Mouse (Mus musculus) cerebellum, adult 8-10 months (tissue): ENCODE data around the gene Plcb1.

Experiments
- DNase-seq: peaks from one replicate; pipeline ENCODE4 v3.0.0; 2022

Plcb1 gene

DNA sequence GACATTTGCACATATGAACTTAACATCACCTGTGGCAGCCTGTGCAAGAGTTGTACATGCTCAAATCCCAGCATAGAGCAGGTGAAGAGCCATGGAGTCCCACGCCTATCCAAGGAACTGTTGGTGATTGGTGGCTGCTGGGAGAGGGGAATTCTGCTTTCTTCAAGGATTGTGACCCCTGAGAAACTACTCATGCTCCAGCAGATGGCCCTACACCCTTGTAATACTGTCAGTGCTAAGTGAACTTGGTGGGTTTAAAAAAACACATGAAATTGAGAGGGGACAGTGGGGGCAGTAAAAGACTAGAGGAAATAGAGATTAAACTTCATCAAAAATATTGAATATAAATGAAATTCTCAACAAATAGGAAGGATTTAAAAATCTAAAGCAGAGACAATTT lies 53.0 kb downstream of the Plcb1 start:
- DNase-seq = no peak

DNA sequence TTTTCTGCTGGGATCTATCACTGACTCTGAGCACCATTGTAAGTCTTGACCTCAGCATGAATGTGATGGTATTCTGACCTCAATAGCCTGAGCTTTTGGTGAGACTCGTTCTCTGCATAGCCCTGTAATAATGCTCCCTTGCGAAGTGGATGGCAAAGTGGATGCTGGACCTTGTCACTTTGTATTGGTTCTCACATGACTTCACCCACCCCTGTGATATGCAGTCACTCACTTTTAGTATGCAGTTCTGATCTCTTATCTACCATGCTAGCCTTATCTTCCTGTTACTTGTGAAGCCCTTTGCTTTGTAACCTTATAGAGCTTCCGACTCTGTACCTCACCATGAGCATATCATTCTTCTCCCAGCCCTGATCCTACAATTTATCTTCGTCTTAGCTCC lies 57.0 kb downstream of the Plcb1 start:
- no peak for DNase-seq

DNA sequence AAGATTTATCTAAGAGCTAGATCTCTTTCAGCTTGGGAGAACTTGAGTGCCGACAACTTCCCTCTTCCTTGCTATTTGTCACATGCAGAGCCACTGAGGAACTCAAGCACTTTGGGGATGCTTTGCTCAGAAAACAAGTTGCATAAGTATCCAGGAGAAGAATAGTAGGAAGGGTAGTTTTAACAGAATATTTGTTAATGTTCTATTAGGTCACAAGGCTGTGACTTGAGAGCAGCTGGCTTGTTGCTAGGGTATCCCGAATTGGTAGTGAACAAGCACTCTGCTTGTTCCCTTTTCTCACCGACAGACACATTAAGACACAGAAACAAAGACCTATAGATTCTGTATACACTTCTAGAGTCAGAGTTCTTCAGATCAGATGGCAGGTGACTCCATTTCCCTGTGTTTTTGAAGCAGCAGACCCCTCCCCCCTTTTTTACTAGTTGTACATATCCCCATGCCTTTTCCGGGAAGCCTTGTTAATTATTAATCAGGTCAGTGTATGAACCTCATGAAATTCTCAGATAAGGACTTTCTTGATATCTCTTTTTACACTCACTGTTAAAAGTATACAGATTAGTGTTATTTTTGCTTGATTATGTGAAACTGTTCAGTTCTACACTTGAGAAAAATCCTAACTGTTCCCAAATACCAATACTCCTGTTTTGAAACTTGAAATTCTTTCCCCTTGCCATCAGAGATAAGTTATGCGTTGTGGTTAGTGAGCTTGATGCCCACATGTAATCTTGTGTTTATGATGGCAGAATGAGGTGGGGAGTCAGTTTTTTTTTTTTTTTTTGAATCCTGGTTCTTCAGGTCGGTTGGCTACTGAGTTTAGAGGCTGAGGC lies 58.7 kb downstream of the Plcb1 start:
- DNase-seq = no peak

DNA sequence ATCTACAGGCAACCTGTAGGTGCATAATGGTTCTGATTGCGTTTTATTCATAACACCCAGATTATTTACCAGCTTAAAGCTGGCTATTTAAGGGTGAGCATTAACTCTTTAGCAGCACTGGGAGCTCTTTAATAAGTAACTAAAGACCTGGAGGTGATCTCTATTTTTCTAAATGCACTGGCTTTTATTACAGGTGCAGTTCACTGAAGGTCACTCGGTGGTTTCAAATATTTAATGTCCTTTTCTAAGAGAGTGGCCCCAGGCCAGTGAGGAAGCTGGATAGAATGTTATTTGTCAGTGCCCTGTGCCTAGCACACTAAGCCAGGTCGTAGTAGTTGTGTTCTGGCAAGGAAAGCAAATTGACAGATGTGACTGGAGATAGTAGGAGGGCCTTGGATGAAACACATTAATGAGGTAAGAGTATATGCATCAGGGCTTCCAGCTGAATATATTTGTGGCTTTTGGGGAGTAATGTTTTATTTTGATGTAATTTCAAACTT lies 59.4 kb downstream of the Plcb1 start:
- no peak for DNase-seq

DNA sequence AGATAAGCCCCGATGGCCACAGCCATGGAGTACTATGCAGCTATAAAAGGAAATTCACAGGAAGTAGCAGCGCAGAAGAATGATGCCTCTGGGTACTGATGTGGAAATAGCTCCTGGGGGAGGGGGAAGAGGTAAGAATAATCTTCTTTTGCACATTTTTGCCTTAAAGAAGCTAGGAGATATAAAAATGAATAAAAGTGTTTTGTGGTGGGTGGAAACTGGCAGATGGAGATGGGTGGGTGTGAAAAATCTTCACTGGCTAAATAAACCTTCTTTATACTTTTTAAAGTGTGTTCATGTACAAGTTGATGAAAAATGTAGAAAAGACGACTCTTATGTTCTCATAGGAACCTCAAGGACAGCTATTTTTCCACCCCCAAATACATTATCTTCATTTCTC lies 60.7 kb downstream of the Plcb1 start:
- no peak for DNase-seq

DNA sequence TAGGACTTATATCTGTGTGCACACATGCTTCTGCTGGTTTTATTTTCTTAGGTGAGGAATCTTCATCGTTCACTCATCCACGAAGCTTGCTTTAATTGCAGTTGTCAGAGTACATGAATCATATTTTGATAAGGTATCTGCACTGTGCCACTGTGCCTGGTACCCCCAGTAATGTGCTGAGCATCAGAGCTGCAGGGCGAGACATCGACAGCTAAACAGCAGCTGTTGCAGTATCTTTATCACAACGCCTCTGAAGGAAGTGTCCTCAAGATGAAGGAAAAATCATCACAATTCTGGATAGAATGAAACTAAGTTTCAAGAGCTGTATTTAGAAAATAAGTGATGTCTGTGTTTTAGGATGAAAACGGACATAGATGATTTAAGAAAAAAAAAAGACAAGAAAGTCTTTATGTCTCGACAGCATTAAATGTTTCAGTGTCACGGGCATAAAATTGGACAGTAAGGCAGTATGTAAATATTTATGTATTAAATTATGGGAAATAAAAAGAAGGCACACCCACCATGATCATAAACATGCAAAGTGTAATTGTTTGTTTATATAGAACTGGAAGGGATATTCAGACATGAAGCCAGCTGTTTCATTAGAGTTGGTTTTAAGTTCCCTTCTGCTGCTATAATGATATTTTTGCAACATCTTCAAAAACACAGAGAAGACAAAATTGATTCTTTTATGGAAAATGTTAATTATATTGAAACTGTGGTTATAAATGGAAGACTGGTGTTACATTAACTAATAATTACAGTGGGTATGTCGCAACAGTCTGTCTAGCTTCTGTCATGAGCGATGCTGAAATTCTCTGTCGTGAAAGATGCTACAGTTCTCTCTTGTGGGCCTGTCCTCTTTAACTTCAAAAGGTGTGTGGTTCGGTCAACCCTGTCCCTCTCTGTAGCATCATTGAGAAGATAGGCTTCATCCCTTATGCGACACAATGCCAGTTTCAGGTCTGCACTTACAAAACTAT lies 65.6 kb downstream of the Plcb1 start:
- no peak for DNase-seq

DNA sequence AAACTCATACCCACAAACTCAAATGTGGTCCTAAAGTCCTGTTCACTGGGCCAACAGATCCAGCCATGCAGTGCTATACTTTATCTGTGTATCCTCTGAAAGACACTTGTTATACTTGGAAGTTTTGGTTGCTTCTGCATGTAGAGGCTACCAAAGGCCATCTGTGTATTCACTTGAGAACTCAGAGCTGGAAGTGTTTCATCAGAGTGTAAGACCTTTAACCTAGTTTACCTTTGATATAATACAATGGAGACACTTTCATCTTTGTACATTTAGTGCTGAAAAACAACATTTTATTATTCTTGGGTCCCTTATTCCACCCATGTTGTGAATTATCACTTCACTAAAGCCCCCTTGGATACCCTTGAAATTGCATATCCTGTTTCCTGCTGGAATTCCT lies 70.4 kb downstream of the Plcb1 start:
- no peak for DNase-seq

DNA sequence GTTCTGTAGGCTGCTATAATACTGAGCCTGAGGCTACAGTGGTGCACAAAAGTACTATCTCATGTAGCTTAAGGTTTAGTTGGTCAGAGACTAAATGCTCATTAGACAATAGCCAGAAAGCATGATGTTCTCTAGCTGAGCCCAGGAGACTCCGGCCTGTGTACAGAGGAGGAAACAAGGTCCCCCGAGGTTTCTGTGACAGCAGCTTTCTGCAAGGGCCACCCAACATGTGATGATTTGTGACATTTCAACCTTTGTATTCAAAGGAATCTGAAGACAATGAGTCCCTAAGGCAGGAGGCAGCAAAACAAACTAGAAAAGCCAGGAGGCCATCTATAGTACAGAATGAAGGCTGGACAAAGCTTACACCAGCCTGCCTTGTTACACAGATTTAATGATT lies 70.8 kb downstream of the Plcb1 start:
- DNase-seq = no peak

DNA sequence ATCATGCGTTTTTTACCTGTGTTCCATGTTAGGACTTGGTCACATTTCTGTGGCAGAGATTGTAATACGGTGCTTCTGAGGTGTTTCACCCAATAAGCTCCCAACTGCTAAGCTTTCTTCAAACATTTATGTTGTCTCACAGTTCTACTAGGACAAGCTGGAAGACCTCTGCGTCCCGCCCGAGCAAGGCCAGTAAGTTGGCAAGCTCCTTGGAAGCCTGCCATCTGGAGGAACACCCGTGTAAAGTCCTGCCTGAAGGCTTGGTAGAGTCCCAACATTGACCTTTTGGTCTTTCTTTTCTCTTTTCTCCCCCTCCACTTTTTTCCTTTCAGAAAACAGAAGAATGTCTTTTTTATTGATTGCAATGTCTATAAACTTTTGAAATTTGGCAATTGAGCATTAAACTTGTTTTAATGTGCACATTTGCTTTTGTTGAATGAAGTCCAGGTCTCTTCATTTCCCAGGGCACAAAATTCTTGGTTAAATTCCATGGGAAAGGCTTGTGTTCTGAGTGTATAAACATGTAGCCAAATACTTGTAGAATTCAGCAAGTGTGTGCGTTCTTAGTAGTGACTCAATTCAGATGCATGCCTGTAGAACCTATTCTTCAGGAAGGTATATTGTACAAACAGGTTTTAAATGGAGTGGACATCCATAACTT lies 79.2 kb downstream of the Plcb1 start:
- DNase-seq = peak; percentile 67

DNA sequence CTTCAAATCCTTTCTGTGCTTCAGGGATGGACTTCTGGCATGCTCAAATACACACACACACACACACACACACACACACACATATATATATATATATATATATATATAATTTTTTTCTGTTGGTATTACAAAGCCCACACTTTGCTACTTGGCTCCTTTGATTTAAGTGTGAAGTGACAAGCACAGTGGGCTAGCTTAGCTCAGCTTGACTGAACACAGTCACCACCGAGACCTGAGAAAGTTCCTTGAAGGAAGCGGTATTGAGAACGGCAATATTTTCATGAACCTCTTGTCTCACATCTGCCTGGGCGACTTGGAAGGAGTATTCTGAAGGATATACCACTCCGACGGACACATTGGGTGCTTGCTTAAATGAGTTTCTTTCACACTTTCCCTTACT lies 81.5 kb downstream of the Plcb1 start:
- no peak for DNase-seq

DNA sequence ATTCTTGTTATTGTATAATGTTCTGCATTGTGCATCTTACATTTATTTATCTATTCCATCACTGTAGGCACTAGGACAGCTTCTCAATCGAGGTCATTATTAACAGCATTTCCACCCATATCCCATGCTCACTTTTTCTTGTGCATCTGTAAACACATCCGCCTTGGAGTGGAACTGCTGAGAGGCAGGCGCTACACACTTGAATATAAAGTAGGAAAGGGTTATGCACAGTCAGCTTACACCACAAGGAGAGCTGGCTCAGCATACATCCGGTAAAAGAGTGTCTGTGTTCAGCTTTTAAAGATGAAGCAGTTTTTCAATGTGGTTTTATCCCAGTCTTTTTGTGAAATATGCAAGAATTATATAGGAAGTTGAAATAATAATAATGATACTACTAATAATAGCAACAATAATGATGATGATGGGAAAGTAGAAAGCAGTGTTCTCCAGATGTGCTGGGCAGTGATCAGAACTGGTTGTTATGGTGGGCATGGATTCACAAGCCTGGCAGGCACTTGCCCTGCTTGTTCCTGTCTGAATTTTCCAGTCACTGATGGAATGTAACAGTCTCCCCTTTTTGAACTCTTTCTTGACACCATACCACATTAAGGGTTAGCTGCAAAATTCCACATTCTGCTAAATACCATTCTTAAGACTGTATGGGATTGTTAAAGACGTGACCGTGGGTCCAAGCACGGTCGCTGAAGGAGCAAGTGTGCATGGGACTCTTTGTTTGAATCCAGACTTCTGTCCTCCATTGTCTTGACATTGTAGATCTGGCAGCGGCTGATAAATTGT lies 86.0 kb downstream of the Plcb1 start:
- no peak for DNase-seq

DNA sequence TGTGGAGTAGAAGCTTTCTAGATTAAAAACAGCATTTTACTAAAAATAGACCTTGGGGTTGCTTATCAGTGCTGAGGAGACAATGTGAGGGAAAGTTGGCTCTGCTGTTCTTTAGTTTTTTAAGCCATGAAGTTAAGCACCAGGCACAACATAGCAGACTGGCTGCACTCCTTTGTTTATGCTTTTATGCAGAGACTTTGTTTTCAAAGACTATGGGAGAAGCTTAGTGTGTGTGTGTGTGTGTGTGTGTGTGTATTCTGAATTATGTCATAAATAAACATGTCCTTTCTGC lies 86.6 kb downstream of the Plcb1 start:
- DNase-seq = no peak

DNA sequence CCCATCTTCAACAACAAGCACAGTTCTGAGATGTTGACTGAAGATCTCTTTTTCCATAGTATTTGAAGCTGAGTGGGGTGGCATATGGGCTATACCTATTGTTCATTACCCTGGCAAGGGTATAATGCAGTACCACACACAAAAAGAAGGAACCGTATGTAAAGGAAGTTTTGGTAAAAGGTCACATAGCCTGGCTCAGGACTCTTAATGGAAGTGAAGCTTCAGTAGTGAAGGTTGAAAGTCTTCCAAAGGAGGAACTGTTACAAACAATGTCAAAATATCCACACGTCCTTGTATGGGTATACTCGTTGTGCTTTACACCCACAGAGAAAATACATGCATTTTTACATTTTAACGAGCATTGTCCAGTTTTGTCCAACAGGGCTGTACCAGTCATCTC lies 91.3 kb downstream of the Plcb1 start:
- DNase-seq = no peak

DNA sequence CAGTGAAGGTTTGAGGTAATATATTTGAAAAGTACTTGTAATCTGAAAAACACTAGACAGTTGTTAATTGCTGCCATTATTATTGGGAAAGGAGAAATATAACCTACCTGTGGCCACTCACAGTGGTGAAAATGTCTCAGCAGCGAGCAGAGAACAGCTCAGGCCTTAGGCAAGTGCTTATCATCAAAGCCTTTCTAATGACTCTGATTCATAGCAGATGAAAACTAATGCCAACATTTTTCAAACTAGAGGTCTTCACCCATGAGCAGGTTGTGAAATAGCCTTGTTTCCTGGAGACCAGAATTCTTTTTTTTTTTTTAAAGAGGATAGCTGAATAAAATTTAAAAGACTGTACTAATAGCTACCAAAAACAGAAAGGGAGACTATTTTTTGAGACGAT lies 105.3 kb downstream of the Plcb1 start:
- no peak for DNase-seq

DNA sequence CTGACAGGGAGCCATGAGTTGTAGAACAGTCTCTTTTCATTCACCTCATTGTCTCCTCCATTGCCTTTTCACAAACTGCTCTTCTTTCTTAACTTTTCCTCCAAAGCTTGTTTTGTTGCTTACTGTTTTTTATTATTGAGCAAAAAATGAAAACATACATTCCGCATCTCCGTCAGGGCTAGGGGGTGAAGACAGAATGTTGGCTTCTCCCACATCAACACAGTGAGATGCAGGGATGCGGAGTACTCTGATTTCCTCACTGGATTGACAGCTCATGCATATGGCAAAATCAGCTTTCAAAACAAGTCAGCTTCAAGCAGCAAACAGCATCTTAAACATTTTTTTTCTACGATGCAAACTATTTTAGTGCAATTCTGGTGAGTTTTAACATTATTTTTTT lies 108.9 kb downstream of the Plcb1 start:
- DNase-seq = no peak

DNA sequence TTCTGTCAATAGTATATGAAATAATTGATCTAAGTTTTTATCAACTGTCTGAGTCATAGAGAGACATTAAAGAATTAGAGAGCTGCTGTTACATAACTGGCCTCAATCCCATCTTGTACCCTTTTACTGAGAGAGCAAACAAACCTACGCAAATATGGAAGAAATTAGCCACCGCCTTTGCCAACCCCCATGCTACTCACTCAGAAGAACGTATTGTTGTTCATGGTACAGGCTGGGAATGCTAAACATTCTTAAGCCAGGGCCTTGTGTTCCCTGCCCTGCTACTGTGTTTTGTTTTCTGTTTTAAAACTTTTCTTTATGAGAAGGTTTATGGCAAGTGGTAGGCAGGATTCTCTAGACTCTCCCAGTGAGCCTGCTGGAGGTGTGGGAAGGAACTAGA lies 110.3 kb downstream of the Plcb1 start:
- DNase-seq = no peak

DNA sequence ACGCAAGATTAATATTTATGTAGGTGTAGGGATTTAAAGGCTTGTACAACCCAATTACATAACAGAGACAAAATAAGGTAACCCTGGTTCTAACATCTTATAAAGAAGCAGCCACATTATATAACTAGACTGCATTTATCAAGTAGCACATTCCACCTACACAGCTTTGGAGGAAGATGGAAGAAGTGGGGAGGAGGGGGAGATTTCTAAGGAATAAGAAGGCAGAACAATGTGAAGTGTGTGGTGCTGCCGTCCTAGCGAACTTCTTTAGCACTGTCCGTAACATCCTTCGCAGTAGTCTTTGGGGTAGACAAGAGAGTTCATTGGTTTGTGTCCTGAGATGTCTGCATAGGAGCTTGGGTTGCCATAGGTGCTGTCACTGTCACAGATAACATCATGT lies 111.2 kb downstream of the Plcb1 start:
- DNase-seq = no peak

DNA sequence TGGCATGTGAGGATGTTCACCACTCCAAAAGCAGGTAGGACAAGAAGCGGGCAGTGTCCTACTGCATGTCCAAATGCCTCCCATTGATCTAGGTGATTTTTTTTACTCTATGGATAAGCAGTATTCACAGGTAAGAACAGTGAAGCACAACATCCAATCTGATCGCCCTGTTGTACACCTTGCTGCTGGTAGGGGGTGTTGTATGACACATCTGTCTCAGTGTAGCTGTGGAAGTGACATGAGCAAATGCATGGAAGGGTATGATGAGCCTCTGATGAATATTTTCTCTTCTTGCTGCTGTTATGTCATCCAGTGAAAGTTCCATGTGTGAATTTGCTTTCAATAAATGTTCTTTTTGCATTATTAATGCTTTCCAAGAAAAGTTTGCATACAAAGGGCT lies 115.7 kb downstream of the Plcb1 start:
- no peak for DNase-seq

DNA sequence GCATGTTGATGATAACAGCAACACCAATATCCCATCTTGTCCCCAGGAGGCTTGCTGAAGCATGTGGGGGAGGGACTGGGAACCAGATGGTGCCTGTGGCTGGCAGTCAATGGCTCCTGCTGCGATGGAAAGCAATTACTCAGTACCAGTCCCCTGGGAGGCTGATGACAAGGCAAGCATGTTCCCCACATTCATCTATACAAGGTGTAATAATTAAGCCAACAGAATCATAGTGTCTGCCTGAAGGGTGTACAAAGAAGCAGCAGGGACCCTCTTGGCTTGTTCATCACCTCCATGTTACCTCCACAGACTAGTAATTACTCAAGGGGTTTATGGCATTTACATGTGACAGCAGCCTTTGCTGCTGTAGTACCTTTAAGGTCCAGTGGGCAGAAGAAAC lies 125.0 kb downstream of the Plcb1 start:
- peak; percentile 60 for DNase-seq

DNA sequence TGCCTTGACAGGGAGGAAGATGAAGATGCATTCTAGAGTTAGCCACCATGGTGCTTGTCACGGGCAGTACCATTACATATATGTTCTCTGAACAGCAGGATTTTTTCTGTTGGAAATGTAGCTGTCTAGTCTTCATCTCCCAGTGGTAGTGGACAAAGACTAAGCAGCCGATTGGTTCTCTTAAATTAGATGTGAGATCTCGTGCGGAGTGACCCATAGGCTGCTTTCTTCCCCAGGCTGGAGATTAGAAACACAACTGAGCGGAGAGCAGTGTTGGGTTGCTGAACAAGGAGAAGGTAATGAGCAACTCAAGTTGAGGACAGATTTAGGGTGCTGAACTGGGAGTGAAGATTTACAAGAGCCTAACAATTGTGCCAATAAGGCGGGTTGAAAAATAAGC lies 125.5 kb downstream of the Plcb1 start:
- DNase-seq = no peak

DNA sequence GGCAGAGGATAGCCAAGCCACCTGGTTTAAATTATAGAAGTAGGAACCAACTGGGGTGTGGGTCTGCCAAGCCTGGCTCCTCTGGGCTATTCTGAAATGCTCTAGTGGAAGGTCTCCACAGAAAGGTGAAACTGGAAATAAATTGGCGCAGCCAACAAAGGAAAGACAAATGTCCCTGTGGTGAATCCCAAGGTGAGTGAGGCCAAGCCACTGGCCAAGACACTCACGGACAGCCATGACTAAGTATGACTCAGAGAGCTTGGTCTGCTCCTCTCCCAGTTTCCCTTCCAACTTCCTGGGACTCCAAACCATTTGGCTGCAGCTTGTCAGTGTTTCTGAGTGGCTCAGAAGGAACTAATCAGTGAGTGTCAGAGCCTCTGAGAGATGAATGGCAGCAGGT lies 126.7 kb downstream of the Plcb1 start:
- peak; percentile 34 for DNase-seq

DNA sequence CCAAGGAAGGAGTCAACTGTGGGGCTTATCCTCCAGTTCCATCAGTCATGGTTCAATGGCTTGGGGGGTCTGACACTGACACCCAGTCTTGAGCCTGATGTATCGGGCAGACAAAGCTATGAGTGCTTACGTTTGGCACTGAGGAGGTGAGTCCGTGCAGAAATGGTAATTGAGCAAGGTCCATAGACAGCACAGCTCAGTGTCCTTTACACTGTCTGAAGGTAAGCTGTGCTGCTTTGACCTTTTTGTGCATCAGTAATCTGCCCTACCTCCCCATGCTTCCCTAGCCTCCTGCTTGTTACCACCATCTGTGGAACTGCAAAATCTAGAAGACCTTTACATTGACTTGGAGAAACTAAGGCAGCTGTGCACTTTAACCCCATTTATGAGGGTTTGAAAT lies 127.7 kb downstream of the Plcb1 start:
- no peak for DNase-seq

DNA sequence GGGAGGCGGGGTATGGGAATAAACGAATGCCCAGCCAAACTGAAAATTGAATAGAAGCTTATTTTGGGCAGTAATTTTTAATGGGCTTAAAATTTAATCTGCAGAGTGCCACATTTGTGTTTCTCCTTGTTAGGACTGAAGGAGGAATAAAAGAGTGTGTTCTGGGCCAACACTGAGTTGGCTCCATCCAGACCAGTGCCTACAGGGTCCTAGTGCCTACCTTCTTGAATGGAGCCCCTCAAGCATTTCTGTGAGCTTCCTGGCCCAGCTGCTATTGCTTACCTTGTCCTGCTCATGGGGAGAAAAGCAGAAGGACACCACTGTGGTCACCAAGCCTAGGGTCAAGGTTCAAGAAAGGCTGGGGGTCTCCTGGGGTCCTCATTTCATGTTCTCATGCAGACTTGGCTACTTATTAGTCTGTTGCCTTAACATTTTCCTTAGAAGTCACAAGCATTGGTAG lies 128.3 kb downstream of the Plcb1 start:
- no peak for DNase-seq
